Mouse (Mus musculus): ENCODE measurements around the gene Etnk1.

DNA sequence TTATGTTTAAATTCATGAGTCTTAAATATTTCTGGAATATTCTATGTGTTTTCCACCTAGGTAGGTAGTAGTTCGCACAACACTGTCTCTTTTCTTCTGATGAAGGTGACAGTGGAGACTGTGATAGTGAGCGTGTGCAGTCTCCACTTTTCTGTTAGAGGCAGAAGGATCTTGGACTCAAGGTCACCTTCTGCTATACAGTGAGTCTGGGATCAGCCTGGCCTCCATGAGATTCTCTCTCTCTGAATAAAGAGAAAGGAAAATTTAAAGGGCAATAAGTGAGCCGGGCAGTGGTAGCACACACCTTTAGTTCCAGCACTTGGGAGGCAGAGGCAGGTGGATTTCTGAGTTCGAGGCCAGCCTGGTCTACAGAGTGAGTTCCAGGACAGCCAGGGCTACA lies 24.2 kb upstream of the Etnk1 start:
- TF ChIP-seq POLR2A (IDR thresholded peaks at IDR 0.05; ENCODE audit: borderline replicate concordance, extremely low read depth, low read depth, low read length) (no peak), CTCF (IDR thresholded peaks at IDR 0.05; ENCODE audit: insufficient read depth, low read length) (no peak)
